Mouse (Mus musculus): ENCODE results near the gene 2310034G01Rik.

DNA sequence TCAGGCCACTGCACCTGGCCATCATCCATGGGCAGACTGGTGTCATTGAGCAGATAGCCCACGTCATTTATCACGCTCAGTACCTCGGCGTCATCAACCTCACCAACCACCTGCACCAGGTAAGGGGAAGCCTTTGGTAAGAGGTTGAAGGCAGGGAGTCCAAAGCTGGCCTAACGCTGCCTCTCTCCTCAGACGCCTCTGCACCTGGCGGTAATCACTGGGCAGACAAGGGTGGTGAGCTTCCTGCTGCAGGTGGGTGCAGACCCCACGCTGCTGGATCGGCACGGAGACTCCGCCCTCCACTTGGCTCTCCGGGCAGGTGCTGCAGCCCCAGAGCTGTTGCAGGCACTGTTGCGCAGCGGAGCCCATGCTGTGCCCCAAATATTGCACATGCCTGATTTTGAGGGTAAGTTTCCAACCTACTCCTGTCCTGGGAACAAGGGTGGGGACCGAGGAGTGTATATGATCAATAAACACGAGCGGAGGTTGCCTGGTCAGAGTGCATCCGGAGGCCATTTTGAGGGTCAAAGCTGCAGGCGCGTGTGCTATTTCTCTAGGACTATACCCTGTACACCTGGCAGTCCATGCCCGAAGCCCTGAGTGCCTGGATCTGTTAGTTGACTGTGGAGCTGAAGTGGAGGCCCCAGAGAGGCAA is 40.3 kb downstream of the 2310034G01Rik start:
- TF ChIP-seq POLR2A (IDR thresholded peaks at IDR 0.05; ENCODE audit: low read depth, low read length) (no peak), CTCF (IDR thresholded peaks at IDR 0.05; ENCODE audit: extremely low read depth, insufficient read length, insufficient replicate concordance, low read depth, low read length) (no peak)
